Mouse (Mus musculus) liver, embryonic 13.5 days (tissue): ENCODE measurements around the gene Lrch4. TPM values are rescaled to one million over a fixed set of nuclear protein-coding genes. Genes with fewer than 3 reads are reported as not detected.

ENCODE experiments used
- ATAC-seq: fragments of 200-750 bp; cut with Nextera tagmentation; 2 replicates; pipeline ENCODE4 v1.8.0; 2017; ENCODE audit warnings: low read depth, mild to moderate bottlenecking, moderate number of reproducible peaks, moderate library complexity
- DNase-seq: peaks from one replicate; pipeline ENCODE4 v3.0.0; 2022
- H3K27ac ChIP-seq: fragments of 300-500 bp; sonication (generic); 2 replicates; pipeline ENCODE4 v1.5.1; 2015; ENCODE audit warnings: moderate library complexity, mild to moderate bottlenecking, inconsistent platforms
- H3K27me3 ChIP-seq: fragments of 300-500 bp; sonication (generic); 2 replicates; pipeline ENCODE4 v1.6.1; 2015; ENCODE audit warnings: mild to moderate bottlenecking, inconsistent platforms
- H3K36me3 ChIP-seq: fragments of 300-500 bp; sonication (generic); 2 replicates; pipeline ENCODE4 v1.6.1; 2015; ENCODE audit warnings: mild to moderate bottlenecking, inconsistent platforms
- H3K4me1 ChIP-seq: fragments of 300-500 bp; sonication (generic); replicated peaks from 2 replicates; pipeline ENCODE4 v1.6.1; 2015; ENCODE audit warnings: inconsistent platforms
- H3K4me2 ChIP-seq: fragments of 300-500 bp; sonication (generic); 2 replicates; pipeline ENCODE4 v1.6.1; 2015; ENCODE audit warnings: inconsistent platforms, mild to moderate bottlenecking, moderate library complexity
- H3K4me3 ChIP-seq: fragments of 300-500 bp; sonication (generic); replicated peaks from 2 replicates; pipeline ENCODE4 v1.5.1; 2015; ENCODE audit warnings: mild to moderate bottlenecking, inconsistent platforms
- H3K9ac ChIP-seq: fragments of 300-500 bp; sonication (generic); 2 replicates; pipeline ENCODE4 v1.6.1; 2015; ENCODE audit warnings: mild to moderate bottlenecking, inconsistent platforms
- H3K9me3 ChIP-seq: fragments of 300-500 bp; sonication (generic); replicated peaks from 2 replicates; pipeline ENCODE4 v1.6.1; 2016; ENCODE audit warnings: inconsistent platforms
- WGBS: fragments of 180-500 bp; shearing (Covaris S2); methylation state at CpG from one replicate; pipeline ENCODE4 v1.1.7; 2015; ENCODE audit not compliant: insufficient replicate concordance; 5-methylcytosine and 5-hydroxymethylcytosine counted together
- polyA plus RNA-seq: library from polyadenylated mRNA; unstranded; fragments of >200 nt; fragmentation: Nextera tagmentation; extraction: Ambion mirVana; gene quantifications from 2 replicates; pipeline ENCODE4 v1.2.1, GENCODE M21; 2015

Lrch4 gene
- polyA plus RNA-seq, 1 experiment from 2014 or later: 24.8 TPM

DNA sequence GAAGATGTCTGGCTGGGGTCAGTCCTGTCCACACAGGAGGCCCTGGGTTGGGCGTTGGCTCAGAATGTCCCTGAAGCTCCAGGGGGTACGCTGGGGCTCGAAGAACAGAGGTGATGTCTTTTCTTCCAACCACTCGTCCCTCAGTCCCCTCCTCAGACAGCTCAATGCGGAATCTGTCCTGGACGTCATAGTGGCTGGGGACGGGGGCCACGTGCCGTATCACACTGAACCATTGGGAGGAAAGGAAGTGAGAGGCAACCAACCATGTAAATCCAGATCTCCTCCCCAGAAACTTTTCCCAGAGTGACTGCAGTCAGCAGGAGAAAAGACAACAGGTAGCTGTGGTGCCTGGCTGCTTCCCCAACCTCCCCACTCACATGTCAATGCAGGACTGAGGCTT lies 29.3 kb upstream of the Lrch4 start:
- DNase-seq: no peak
- ATAC-seq: no peak
- 23% methylated on average over 9 of the region's 9 CpGs for WGBS
- Histone ChIP-seq H3K4me1 (peaks cover 72% of the 10 kb centered on the region), H3K9ac (peak overlapping the region; percentile 91), H3K27me3 (no peaks in the 10 kb centered on the region), H3K4me2 (peak overlapping the region; percentile 100), H3K27ac (peak overlapping the region; percentile 91), H3K9me3 (no peaks in the 10 kb centered on the region), H3K36me3 (peaks cover 20% of the 10 kb centered on the region), H3K4me3 (peak overlapping the region; percentile 83)

- peaks cover 20% of the 10 kb centered on the region for H3K36me3 ChIP-seq
- H3K9ac ChIP-seq: peak overlapping the region; percentile 91
- peak overlapping the region; percentile 100 for H3K4me2 ChIP-seq
- 2% methylated on average over 19 of the region's 19 CpGs for whole genome bisulfite sequencing
- no peaks in the 10 kb centered on the region for H3K27me3 ChIP-seq
- H3K4me1 ChIP-seq: peaks cover 77% of the 10 kb centered on the region
- peak overlapping the region; percentile 91 for H3K27ac ChIP-seq
- peak overlapping the region; percentile 83 for H3K4me3 ChIP-seq
- ATAC-seq (peak; percentile 49), DNase-seq (no peak)
- H3K9me3 ChIP-seq: no peaks in the 10 kb centered on the region
These were observed 28.7 kb upstream of the Lrch4 start for GRCm38 (mm10) chr5:137600281-137600618.

DNA sequence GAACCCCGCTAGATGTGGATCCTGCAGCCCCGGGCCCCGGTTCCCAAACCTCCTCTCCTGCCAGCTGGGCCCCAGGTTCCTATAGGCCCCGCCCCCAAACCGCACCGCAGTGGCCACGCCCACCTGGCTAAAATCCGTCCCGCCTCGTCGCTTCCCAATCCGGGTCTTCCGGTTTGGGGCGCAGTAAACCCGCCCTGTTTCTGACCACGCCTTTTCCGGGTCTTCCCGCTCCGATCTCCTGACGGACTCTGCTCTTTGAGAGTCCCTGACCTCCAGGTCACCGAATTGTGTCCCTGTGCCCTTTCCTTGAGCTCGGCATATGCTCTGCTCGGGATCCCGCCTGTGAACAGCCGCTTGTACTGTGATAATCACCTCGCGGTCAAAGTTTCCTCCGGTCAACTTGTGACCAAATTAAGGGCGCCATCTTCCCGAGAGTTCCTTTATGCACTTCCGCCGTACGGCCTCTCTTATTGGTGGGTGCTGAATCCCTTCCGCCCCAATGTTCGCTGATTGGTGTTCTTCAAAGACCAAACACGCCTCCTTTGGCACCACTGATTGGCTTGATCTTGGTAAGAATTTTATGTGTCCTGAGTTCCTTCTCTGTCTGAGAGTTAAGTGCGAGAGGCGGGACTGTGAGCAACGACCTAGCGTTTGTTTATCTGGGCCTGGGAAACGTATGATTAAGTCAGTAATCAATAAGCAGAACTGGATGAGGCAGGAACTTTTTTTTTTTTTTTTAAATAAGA lies 28.1 kb upstream of the Lrch4 start, which contains the start of gene Mospd3:
Mospd3 (minus strand) TSS at position 440 of the 746 bp plus-strand sequence.
- WGBS: under 1% methylated on average over 41 of the region's 41 CpGs
- H3K4me3 ChIP-seq: peak within 1 kb of the TSS; percentile 83
- peak; percentile 96 for DNase-seq
- peaks cover 77% of the 10 kb centered on the region for H3K4me1 ChIP-seq
- H3K9ac ChIP-seq: peak within 1 kb of the TSS; percentile 91
- H3K27me3 ChIP-seq: no peaks in the 10 kb centered on the region
- ATAC-seq: peak; percentile 92
- peak within 1 kb of the TSS; percentile 100 for H3K4me2 ChIP-seq
- no peaks in the 10 kb centered on the region for H3K9me3 ChIP-seq
- H3K36me3 ChIP-seq: peaks cover 19% of the 10 kb centered on the region
- peak within 1 kb of the TSS; percentile 91 for H3K27ac ChIP-seq

GRCm38 (mm10) chr5:137601365-137601729 lies 27.6 kb upstream of the Lrch4 start:
- DNase-seq (peak; percentile 32), ATAC-seq (no peak)
- under 1% methylated on average over 22 of the region's 22 CpGs for WGBS
- Histone ChIP-seq H3K27ac (peak overlapping the region; percentile 85), H3K36me3 (peaks cover 19% of the 10 kb centered on the region), H3K4me1 (peaks cover 80% of the 10 kb centered on the region), H3K4me2 (peak overlapping the region; percentile 100), H3K9ac (peak overlapping the region; percentile 78), H3K27me3 (no peaks in the 10 kb centered on the region), H3K9me3 (no peaks in the 10 kb centered on the region), H3K4me3 (peak overlapping the region; percentile 83)

- Histone ChIP-seq H3K9me3 (no peaks in the 10 kb centered on the region), H3K36me3 (peaks cover 7% of the 10 kb centered on the region; the same call in 1 of the 2 replicates), H3K4me2 (0 out of 2 replicates have a peak overlapping the region, but pooled peaks have one; percentile 10), H3K4me1 (peaks cover 76% of the 10 kb centered on the region), H3K9ac (0 out of 2 replicates have a peak overlapping the region, but pooled peaks have one; percentile 15), H3K4me3 (no peak overlapping the region), H3K27ac (no peak overlapping the region; the same call in 1 of the 2 replicates), H3K27me3 (peaks cover 20% of the 10 kb centered on the region)
- DNase-seq (no peak), ATAC-seq (no peak)
- WGBS: 41% methylated on average over 26 of the region's 26 CpGs
These were observed 20.9 kb upstream of the Lrch4 start for GRCm38 (mm10) chr5:137607860-137608653.

GRCm38 (mm10) chr5:137608654-137609190 lies 20.2 kb upstream of the Lrch4 start:
- Histone ChIP-seq H3K4me3 (no peak overlapping the region), H3K36me3 (peaks cover 7% of the 10 kb centered on the region; the same call in 1 of the 2 replicates), H3K9ac (0 out of 2 replicates have a peak overlapping the region, but pooled peaks have one; percentile 9), H3K27me3 (peaks cover 20% of the 10 kb centered on the region), H3K27ac (no peak overlapping the region; the same call in 1 of the 2 replicates), H3K9me3 (no peaks in the 10 kb centered on the region), H3K4me1 (peaks cover 75% of the 10 kb centered on the region), H3K4me2 (0 out of 2 replicates have a peak overlapping the region, but pooled peaks have one; percentile 10)
- WGBS: 45% methylated on average over 22 of the region's 23 CpGs
- no peak for DNase-seq
- ATAC-seq: no peak

GRCm38 (mm10) chr5:137609292-137609691 lies 19.6 kb upstream of the Lrch4 start:
- no peak for DNase-seq
- Histone ChIP-seq H3K4me1 (peaks cover 71% of the 10 kb centered on the region), H3K27ac (no peak overlapping the region)

GRCm38 (mm10) chr5:137610056-137610455 lies 18.9 kb upstream of the Lrch4 start:
- peaks cover 20% of the 10 kb centered on the region for H3K27me3 ChIP-seq
- H3K9me3 ChIP-seq: no peaks in the 10 kb centered on the region
- 0 out of 2 replicates have a peak overlapping the region, but pooled peaks have one; percentile 13 for H3K27ac ChIP-seq
- WGBS: 82% methylated on average over 4 of the region's 4 CpGs
- H3K4me2 ChIP-seq: peak overlapping the region; percentile 32
- DNase-seq (no peak), ATAC-seq (no peak)
- H3K4me3 ChIP-seq: peak overlapping the region; percentile 16
- H3K36me3 ChIP-seq: peaks cover 7% of the 10 kb centered on the region; the same call in 1 of the 2 replicates
- H3K4me1 ChIP-seq: peaks cover 64% of the 10 kb centered on the region
- peak overlapping the region; percentile 29; the same call in 1 of the 2 replicates for H3K9ac ChIP-seq

More at GRCm38 (mm10) chr5:137609292-137609691, 19.6 kb upstream of the Lrch4 start:
- WGBS: 55% methylated on average over 3 of the region's 3 CpGs
- Histone ChIP-seq H3K4me2 (no peak overlapping the region), H3K9me3 (no peaks in the 10 kb centered on the region), H3K9ac (no peak overlapping the region), H3K4me3 (no peak overlapping the region), H3K36me3 (peaks cover 7% of the 10 kb centered on the region; the same call in 1 of the 2 replicates), H3K27me3 (peaks cover 20% of the 10 kb centered on the region)
- no peak for ATAC-seq

GRCm38 (mm10) chr5:137610548-137611244 lies 18.2 kb upstream of the Lrch4 start:
- peaks cover 57% of the 10 kb centered on the region for H3K4me1 ChIP-seq
- 30% methylated on average over 12 of the region's 12 CpGs for WGBS
- peaks cover 4% of the 10 kb centered on the region; the same call in 1 of the 2 replicates for H3K36me3 ChIP-seq
- no peak for DNase-seq
- H3K4me2 ChIP-seq: peak overlapping the region; percentile 32
- peak overlapping the region; percentile 16 for H3K4me3 ChIP-seq
- no peaks in the 10 kb centered on the region for H3K9me3 ChIP-seq
- peaks cover 20% of the 10 kb centered on the region for H3K27me3 ChIP-seq
- no peak for ATAC-seq
- peak overlapping the region; percentile 74 for H3K27ac ChIP-seq
- peak overlapping the region; percentile 29; the same call in 1 of the 2 replicates for H3K9ac ChIP-seq

GRCm38 (mm10) chr5:137611245-137611602 lies 17.7 kb upstream of the Lrch4 start:
- Histone ChIP-seq H3K9me3 (no peaks in the 10 kb centered on the region), H3K4me2 (peak overlapping the region; percentile 32), H3K36me3 (peaks cover 4% of the 10 kb centered on the region; the same call in 1 of the 2 replicates), H3K4me3 (peak overlapping the region; percentile 16; the same call in 1 of the 2 replicates), H3K4me1 (peaks cover 52% of the 10 kb centered on the region), H3K9ac (0 out of 2 replicates have a peak overlapping the region, but pooled peaks have one; percentile 4), H3K27me3 (peaks cover 20% of the 10 kb centered on the region), H3K27ac (peak overlapping the region; percentile 74)
- 24% methylated on average over 6 of the region's 6 CpGs for WGBS
- peak; percentile 46 for ATAC-seq
- no peak for DNase-seq
